Mouse (Mus musculus) heart, postnatal 0 days (tissue): ENCODE data around the gene Cmtm6. TPM values are rescaled to one million over a fixed set of nuclear protein-coding genes. Genes with fewer than 3 reads are reported as not detected.
"Not testable (repeated sequence)": the region's sequence is repeated elsewhere in the genome, so short reads cannot be mapped to it uniquely, and the experiment has no call there.

Experiments used
- ATAC-seq: fragments of 200-750 bp; cut with Nextera tagmentation; 2 replicates; pipeline ENCODE4 v1.8.0; 2017; ENCODE audit warnings: low read depth, moderate number of reproducible peaks, moderate library complexity; ENCODE audit not compliant: insufficient read depth
- DNase-seq: peaks from one replicate; pipeline ENCODE4 v3.0.0-alpha.2; 2016; ENCODE audit warnings: low spot score
- H3K27ac ChIP-seq: fragments of 300-500 bp; sonication (generic); 2 replicates; pipeline ENCODE4 v1.5.1; 2014; ENCODE audit warnings: low read depth, mild to moderate bottlenecking
- H3K27me3 ChIP-seq: fragments of 300-500 bp; sonication (generic); 2 replicates; pipeline ENCODE4 v1.6.1; 2014; ENCODE audit warnings: low read length, mixed read lengths; ENCODE audit not compliant: control insufficient read depth, insufficient read depth
- H3K36me3 ChIP-seq: fragments of 300-500 bp; sonication (generic); replicated peaks from 2 replicates; pipeline ENCODE4 v1.6.1; 2014; ENCODE audit warnings: low read length, mixed read lengths; ENCODE audit not compliant: control insufficient read depth, insufficient read depth
- H3K4me1 ChIP-seq: fragments of 300-500 bp; sonication (generic); 2 replicates; pipeline ENCODE4 v1.6.1; 2014; ENCODE audit warnings: antibody characterized with exemption; ENCODE audit not compliant: control insufficient read depth, insufficient read depth
- H3K4me2 ChIP-seq: fragments of 300-500 bp; sonication (generic); 2 replicates; pipeline ENCODE4 v1.6.1; 2014; ENCODE audit warnings: low read depth, mild to moderate bottlenecking, low read length, moderate library complexity
- H3K4me3 ChIP-seq: fragments of 300-500 bp; sonication (generic); 2 replicates; pipeline ENCODE4 v1.5.1; 2014; ENCODE audit warnings: low read depth, low read length
- H3K9ac ChIP-seq: fragments of 300-500 bp; sonication (generic); replicated peaks from 2 replicates; pipeline ENCODE4 v1.6.1; 2014; ENCODE audit warnings: low read depth, low read length, mixed read lengths
- H3K9me3 ChIP-seq: fragments of 300-500 bp; sonication (generic); replicated peaks from 2 replicates; pipeline ENCODE4 v1.6.1; 2016; ENCODE audit warnings: low read length; ENCODE audit not compliant: control insufficient read depth
- CTCF ChIP-seq: IDR thresholded peaks from 2 replicates; pipeline ENCODE4 v1.5.1; 2016; ENCODE audit warnings: antibody characterized with exemption, control low read depth, low read depth
- EP300 ChIP-seq: IDR thresholded peaks from 2 replicates; pipeline ENCODE4 v1.6.1; 2016; ENCODE audit warnings: antibody characterized with exemption, low read depth
- WGBS: fragments of 180-500 bp; shearing (Covaris S2); extraction: QIAGEN DNeasy Blood & Tissue Kit; methylation state at CpG from one replicate; pipeline ENCODE4 v1.1.7; 2014; 5-methylcytosine and 5-hydroxymethylcytosine counted together
- polyA plus RNA-seq: library from polyadenylated mRNA; unstranded; fragments of >200 nt; fragmentation: Nextera tagmentation; extraction: Ambion mirVana; gene quantifications from 2 replicates; pipeline ENCODE4 v1.2.1, GENCODE M21; 2015
- total RNA-seq: library from RNA; depleted of rRNA; stranded (reverse); fragments of >200 nt; gene quantifications from 2 replicates; pipeline ENCODE4 v1.2.3, GENCODE M21; 2014; ENCODE audit warnings: low replicate concordance

Cmtm6 gene
- total and polyA plus RNA-seq, 2 experiments from 2014 or later = 22.8 to 33.8 TPM

DNA sequence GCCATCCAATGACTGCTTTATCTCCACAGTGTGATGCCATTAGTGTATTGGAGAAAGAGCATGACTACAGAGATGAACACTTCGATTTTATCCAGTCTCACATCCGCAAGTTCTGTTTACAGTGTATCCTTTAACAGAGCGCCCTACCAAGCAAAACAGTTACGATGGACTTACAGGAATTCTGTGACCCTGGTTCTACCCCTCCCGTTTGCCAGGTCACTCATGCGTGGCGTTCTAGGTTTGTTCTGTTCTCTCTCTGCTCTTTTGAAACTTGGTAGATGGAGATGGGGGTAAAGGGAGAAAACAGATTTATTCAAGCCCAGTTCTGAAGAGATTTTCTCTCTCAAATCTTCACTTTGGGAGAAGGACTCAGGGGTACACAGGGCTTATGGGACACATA is 17.4 kb upstream of the Cmtm6 start:
- no peak overlapping the region for H3K4me2 ChIP-seq
- no peak overlapping the region for H3K27ac ChIP-seq
- no peak for ATAC-seq
- DNase-seq = no peak
- WGBS = 92% methylated on average over 7 of the region's 7 CpGs
- H3K4me3 ChIP-seq = no peak overlapping the region
- H3K9ac ChIP-seq = no peak overlapping the region
- no peaks in the 10 kb centered on the region for H3K4me1 ChIP-seq
- no peaks in the 10 kb centered on the region for H3K27me3 ChIP-seq
- H3K36me3 ChIP-seq = peaks cover 85% of the 10 kb centered on the region
- no peaks in the 10 kb centered on the region for H3K9me3 ChIP-seq
- TF ChIP-seq EP300 (no peak), CTCF (no peak)

DNA sequence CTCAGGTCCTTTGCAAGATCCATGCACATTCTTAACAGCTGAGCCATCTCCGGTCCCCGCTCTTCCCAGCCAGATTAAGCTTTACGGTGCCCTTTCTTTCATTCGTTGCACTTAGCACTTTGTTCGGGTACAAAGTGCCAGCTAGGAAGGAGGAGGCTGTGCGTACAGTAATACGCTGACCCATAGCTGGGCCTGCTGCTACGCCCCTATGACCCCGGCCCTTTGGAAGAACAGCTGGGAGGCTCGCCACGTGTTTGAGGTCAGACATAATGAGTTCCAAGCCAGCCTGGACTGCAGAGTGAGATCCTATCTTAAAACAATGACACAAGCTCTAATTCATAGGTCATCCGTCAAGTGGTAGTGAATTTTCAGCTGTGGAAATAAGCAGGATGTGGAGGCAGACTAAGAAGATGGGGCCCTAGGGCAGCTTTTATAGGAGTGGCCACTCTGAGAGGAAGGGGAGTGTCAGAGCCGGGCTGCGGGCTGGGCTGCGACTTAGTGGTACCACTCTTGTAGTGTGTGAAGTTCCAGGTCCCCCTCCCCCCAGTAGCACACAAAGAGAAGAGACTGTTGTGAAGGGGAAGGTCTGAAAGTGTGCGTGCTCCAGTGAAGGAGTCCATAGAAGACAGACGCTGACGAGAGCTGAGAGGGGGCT is 14.1 kb upstream of the Cmtm6 start:
- TF ChIP-seq EP300 (no peak), CTCF (no peak)
- Histone ChIP-seq H3K9me3 (no peaks in the 10 kb centered on the region), H3K36me3 (peaks cover 95% of the 10 kb centered on the region), H3K4me2 (no peak overlapping the region), H3K9ac (no peak overlapping the region), H3K4me1 (no peaks in the 10 kb centered on the region), H3K4me3 (no peak overlapping the region), H3K27me3 (no peaks in the 10 kb centered on the region), H3K27ac (no peak overlapping the region)
- DNase-seq = no peak
- ATAC-seq = no peak
- 86% methylated on average over 18 of the region's 18 CpGs for WGBS

- whole genome bisulfite sequencing = 0% methylated on average over 3 of the region's 3 CpGs
Measured at GRCm38 (mm10) chr9:114727315-114727714, 3.6 kb upstream of the Cmtm6 start.

GRCm38 (mm10) chr9:114728432-114728831 is 2.5 kb upstream of the Cmtm6 start:
- ATAC-seq, H3K27ac ChIP-seq, H3K9ac ChIP-seq, H3K4me3 ChIP-seq, H3K4me2 ChIP-seq, H3K9me3 ChIP-seq, DNase-seq, H3K27me3 ChIP-seq: not testable (repeated sequence)
- Histone ChIP-seq H3K4me1 (peaks cover 14% of the 10 kb centered on the region), H3K36me3 (peaks cover 14% of the 10 kb centered on the region)
- 46% methylated on average over 2 of the region's 2 CpGs for WGBS

More at GRCm38 (mm10) chr9:114727315-114727714, 3.6 kb upstream of the Cmtm6 start:
- H3K9ac ChIP-seq = no peak overlapping the region
- H3K4me2 ChIP-seq = no peak overlapping the region
- TF ChIP-seq EP300 (no peak), CTCF (peak; percentile 92)
- H3K36me3 ChIP-seq = peaks cover 25% of the 10 kb centered on the region
- peak; percentile 85 for DNase-seq
- no peaks in the 10 kb centered on the region for H3K9me3 ChIP-seq
- peaks cover 5% of the 10 kb centered on the region for H3K4me1 ChIP-seq
- ATAC-seq = no peak
- no peak overlapping the region for H3K27ac ChIP-seq
- no peak overlapping the region for H3K4me3 ChIP-seq
- no peaks in the 10 kb centered on the region for H3K27me3 ChIP-seq

DNA sequence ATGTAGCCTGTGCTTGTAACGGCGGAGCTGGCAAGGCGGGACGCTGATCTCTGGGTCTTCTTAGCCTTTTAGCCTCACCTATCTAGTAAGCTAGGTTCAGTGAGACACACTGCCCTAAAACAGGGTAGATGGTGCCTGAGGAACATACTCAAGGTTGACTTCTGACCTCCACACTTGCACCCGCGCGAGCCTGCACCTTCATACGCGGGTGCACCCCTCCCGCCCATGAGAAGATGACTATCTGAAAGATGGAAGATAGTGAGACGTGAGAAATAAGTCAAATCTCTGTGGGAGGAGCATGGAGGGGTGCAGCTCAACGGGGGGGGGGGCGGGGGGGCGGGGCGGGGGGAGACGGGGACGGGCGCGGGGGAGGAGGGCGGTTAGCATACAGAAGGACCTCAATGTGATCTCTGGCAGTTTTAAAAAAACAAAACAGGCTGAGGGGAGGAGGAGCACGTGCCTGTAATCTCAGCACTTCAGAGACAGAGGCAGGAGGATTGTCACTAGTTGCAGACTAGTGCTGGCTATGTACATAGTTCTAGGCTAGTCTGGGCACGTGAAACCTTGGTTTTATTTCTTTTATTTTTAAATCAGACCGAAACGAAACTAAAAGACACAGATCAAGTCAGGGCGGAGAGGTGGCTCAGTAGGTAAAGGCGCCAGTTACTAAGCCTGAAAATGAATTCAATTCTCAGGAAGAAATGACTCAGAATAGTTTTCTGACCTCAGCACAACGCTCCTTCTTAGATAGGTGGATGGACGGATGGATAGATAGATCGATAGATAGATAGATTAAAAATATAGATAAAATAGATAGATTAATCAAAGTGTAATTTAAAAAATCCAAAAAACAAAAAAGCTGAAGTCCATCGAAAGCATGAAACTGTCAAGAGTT is 758 bp upstream of the Cmtm6 start:
- WGBS = 28% methylated on average over 25 of the region's 30 CpGs

More for the DNA sequence above, 758 bp upstream of the Cmtm6 start:
- peak overlapping the region; percentile 84 for H3K4me2 ChIP-seq
- no peaks in the 10 kb centered on the region for H3K27me3 ChIP-seq
- no peak for ATAC-seq
- H3K27ac ChIP-seq = peak overlapping the region; percentile 50
- no peaks in the 10 kb centered on the region; the same call in 1 of the 2 replicates for H3K36me3 ChIP-seq
- H3K4me3 ChIP-seq = peak overlapping the region; percentile 83
- H3K4me1 ChIP-seq = peaks cover 25% of the 10 kb centered on the region
- no peak for TF ChIP-seq CTCF
- no peak for TF ChIP-seq EP300
- DNase-seq = peak; percentile 26
- H3K9me3 ChIP-seq = no peaks in the 10 kb centered on the region
- no peak overlapping the region for H3K9ac ChIP-seq
